Mouse (Mus musculus): Measurements from ENCODE around the gene Gm39653.
"Not testable (repeated sequence)": the region's sequence is repeated elsewhere in the genome, so short reads cannot be mapped to it uniquely, and the experiment has no call there.

The Gm39653 gene

GRCm38 (mm10) chr1:63615668-63616067 lies at the start of gene Gm39653:
Gm39653 (plus strand) TSS chr1:63615968.
- no peak for DNase-seq (ENCODE audit: inconsistent ontology term)

- DNase-seq (ENCODE audit: inconsistent ontology term), result no peak
Observed at GRCm38 (mm10) chr1:63566501-63566900, 49.3 kb upstream of the Gm39653 start.

GRCm38 (mm10) chr1:63567031-63567430 lies 48.7 kb upstream of the Gm39653 start:
- peak; percentile 17 for DNase-seq (ENCODE audit: inconsistent ontology term)

GRCm38 (mm10) chr1:63572229-63572628 lies 43.5 kb upstream of the Gm39653 start:
- no peak for DNase-seq (ENCODE audit: inconsistent ontology term)

GRCm38 (mm10) chr1:63573432-63573831 lies 42.3 kb upstream of the Gm39653 start:
- DNase-seq (ENCODE audit: inconsistent ontology term), result peak; percentile 36

GRCm38 (mm10) chr1:63573864-63574611 lies 41.7 kb upstream of the Gm39653 start:
- DNase-seq (ENCODE audit: inconsistent ontology term), result no peak

GRCm38 (mm10) chr1:63576803-63577202 lies 39.0 kb upstream of the Gm39653 start:
- no peak for DNase-seq (ENCODE audit: inconsistent ontology term)

GRCm38 (mm10) chr1:63579153-63579552 lies 36.6 kb upstream of the Gm39653 start:
- no peak for DNase-seq (ENCODE audit: inconsistent ontology term)

- DNase-seq (ENCODE audit: inconsistent ontology term), result no peak
Observed at GRCm38 (mm10) chr1:63586869-63587268, 28.9 kb upstream of the Gm39653 start.

GRCm38 (mm10) chr1:63603870-63604500 lies 11.8 kb upstream of the Gm39653 start:
- DNase-seq (ENCODE audit: inconsistent ontology term), result no peak

GRCm38 (mm10) chr1:63609613-63610012 lies 6.2 kb upstream of the Gm39653 start:
- no peak for DNase-seq (ENCODE audit: inconsistent ontology term)

GRCm38 (mm10) chr1:63614594-63614993 lies 1.2 kb upstream of the Gm39653 start:
- DNase-seq (ENCODE audit: inconsistent ontology term), result peak; percentile 61

- DNase-seq (ENCODE audit: inconsistent ontology term), result peak; percentile 27
Observed at GRCm38 (mm10) chr1:63628211-63628610, 12.4 kb downstream of the Gm39653 start.

GRCm38 (mm10) chr1:63630390-63630789 lies 14.6 kb downstream of the Gm39653 start:
- not testable (repeated sequence) for DNase-seq (ENCODE audit: inconsistent ontology term)

- DNase-seq (ENCODE audit: inconsistent ontology term), result no peak
Observed at GRCm38 (mm10) chr1:63639921-63640320, 24.2 kb downstream of the Gm39653 start.

- DNase-seq (ENCODE audit: inconsistent ontology term), result peak; percentile 34
Observed at GRCm38 (mm10) chr1:63658016-63658415, 42.2 kb downstream of the Gm39653 start.

- DNase-seq (ENCODE audit: inconsistent ontology term), result peak; percentile 43
Observed at GRCm38 (mm10) chr1:63659591-63659990, 43.8 kb downstream of the Gm39653 start.

- DNase-seq (ENCODE audit: inconsistent ontology term), result no peak
Observed at GRCm38 (mm10) chr1:63666089-63666488, 50.3 kb downstream of the Gm39653 start.

GRCm38 (mm10) chr1:63667201-63667948 lies 51.6 kb downstream of the Gm39653 start:
- DNase-seq (ENCODE audit: inconsistent ontology term), result peak; percentile 13

GRCm38 (mm10) chr1:63667949-63668851 lies 52.4 kb downstream of the Gm39653 start:
- peak; percentile 76 for DNase-seq (ENCODE audit: inconsistent ontology term)

- DNase-seq (ENCODE audit: inconsistent ontology term), result peak; percentile 83
Observed at GRCm38 (mm10) chr1:63668852-63669160, 53.0 kb downstream of the Gm39653 start.

All from Muller cell, postnatal 12 days (primary cell).